Mouse (Mus musculus): ENCODE data around the gene Tecpr2. TPM values are rescaled to one million over a fixed set of nuclear protein-coding genes. Genes with fewer than 3 reads are reported as not detected.

Tecpr2 gene
- polyA plus RNA-seq, 1 experiment: 4.0 TPM

- Histone ChIP-seq H3K36me3 (replicated peaks; ENCODE audit: low read length) (no peaks in the 10 kb centered on the region), H3K4me1 (peaks cover 52% of the 10 kb centered on the region), H3K4me3 (replicated peaks) (no peak overlapping the region), H3K9me3 (no peaks in the 10 kb centered on the region), H3K27me3 (replicated peaks) (peaks cover 47% of the 10 kb centered on the region)
- TF ChIP-seq GATA1 (IDR thresholded peaks at IDR 0.05; ENCODE audit: borderline replicate concordance, low read length) (no peak), FLI1 (IDR thresholded peaks at IDR 0.05; ENCODE audit: low read length) (no peak)
Observed at GRCm38 (mm10) chr12:110983083-110983482, 94.0 kb downstream of the Tecpr2 start.

DNA sequence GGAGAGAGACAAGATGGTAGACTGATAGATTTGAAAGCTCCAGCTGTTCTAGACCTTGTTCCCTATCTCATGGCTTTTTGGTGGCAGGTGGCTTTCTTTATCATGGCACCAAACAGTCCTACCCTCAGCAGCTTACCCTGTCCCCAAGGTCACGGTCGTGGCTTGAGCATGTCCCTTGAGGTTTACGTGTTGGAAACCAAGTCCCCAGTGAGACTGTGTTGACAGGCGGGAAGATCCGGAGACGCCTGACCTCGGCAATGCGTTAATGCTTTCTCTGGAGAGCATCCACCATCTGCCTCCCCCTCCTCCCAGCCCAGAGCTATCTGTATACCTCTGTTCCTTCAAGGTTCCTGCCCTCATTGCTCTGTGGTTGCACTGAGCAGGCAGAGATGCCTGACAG, 94.7 kb downstream of the Tecpr2 start:
- Histone ChIP-seq H3K9me3 (no peaks in the 10 kb centered on the region), H3K4me3 (replicated peaks) (no peak overlapping the region), H3K27me3 (replicated peaks) (peaks cover 47% of the 10 kb centered on the region), H3K36me3 (replicated peaks; ENCODE audit: low read length) (no peaks in the 10 kb centered on the region), H3K4me1 (peaks cover 47% of the 10 kb centered on the region)
- no peak for TF ChIP-seq GATA1 (IDR thresholded peaks at IDR 0.05; ENCODE audit: borderline replicate concordance, low read length)
- no peak for TF ChIP-seq FLI1 (IDR thresholded peaks at IDR 0.05; ENCODE audit: low read length)

GRCm38 (mm10) chr12:110984598-110984997, 95.5 kb downstream of the Tecpr2 start:
- no peaks in the 10 kb centered on the region for H3K9me3 ChIP-seq
- peaks cover 47% of the 10 kb centered on the region for H3K27me3 ChIP-seq (replicated peaks)
- TF ChIP-seq FLI1 (IDR thresholded peaks at IDR 0.05; ENCODE audit: low read length) (no peak), GATA1 (IDR thresholded peaks at IDR 0.05; ENCODE audit: borderline replicate concordance, low read length) (no peak)
- H3K4me1 ChIP-seq: peaks cover 41% of the 10 kb centered on the region
- no peaks in the 10 kb centered on the region for H3K36me3 ChIP-seq (replicated peaks; ENCODE audit: low read length)
- no peak overlapping the region for H3K4me3 ChIP-seq (replicated peaks)

DNA sequence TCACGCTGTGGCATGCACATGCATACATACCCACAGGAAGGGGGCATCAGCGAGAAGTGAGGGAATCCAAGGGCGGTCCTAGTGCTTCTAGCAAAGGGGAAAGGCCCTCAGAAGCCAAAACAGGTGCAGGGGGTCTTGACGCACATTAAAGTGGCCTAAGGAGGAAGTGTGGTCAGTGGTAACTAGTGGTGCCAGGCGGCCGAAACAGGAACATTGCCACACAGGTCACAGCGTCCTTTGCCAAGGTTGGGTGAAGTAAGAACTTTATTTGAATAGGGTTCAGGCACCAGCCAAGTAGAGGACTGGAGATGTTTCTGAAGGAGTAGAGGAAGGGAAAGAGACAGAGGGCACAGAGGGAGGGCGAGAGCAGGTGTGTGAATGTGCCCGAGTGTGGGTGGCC, 96.1 kb downstream of the Tecpr2 start:
- H3K4me3 ChIP-seq (replicated peaks): no peak overlapping the region
- no peaks in the 10 kb centered on the region for H3K9me3 ChIP-seq
- H3K36me3 ChIP-seq (replicated peaks; ENCODE audit: low read length): no peaks in the 10 kb centered on the region
- H3K4me1 ChIP-seq: peaks cover 35% of the 10 kb centered on the region
- peaks cover 43% of the 10 kb centered on the region for H3K27me3 ChIP-seq (replicated peaks)
- TF ChIP-seq FLI1 (IDR thresholded peaks at IDR 0.05; ENCODE audit: low read length): no peak
- no peak for TF ChIP-seq GATA1 (IDR thresholded peaks at IDR 0.05; ENCODE audit: borderline replicate concordance, low read length)

DNA sequence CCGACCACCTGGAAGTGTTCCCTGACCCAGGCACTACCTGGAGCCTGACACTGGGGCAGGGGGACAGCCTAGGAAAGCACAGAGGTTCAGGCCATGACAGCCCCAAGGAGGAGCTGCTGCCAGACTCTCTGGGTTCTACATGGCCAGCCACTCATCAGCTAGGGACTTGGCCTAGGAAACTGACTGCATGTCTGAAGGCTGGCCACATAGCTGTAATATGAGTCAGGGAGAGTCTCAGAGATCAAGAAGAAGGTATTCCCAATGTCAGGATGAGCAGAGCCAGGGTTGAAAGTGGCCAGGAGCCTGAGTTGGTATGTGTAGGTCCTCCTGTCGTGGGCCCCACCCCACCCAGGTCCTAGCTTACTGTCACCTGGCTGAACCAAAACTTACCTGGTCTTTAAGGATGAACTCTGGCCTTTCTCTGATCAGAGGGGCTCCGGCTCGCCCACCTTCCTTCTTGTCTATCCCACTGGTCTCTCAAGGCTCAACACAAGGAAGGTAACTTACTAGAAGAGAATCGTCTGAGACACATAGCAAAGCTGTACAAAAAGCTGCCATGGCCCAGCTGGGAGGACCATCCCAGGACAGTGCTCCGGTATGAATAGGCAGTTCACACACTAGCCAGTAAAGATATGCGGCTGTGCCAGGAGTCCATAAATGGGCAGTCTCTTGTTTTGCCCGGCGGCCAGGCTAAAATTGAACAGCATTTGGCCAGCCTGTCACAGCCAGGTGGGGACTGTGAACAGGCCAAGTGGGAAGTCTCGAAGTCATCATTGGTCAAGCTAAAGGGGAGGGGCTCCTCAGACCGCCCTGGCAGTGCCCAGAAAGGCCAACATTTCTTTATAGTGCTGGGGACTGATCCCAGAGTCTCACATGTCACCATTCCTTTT, 97.7 kb downstream of the Tecpr2 start:
- Histone ChIP-seq H3K27me3 (replicated peaks) (peaks cover 36% of the 10 kb centered on the region), H3K36me3 (replicated peaks; ENCODE audit: low read length) (no peaks in the 10 kb centered on the region), H3K4me3 (replicated peaks) (no peak overlapping the region), H3K4me1 (peaks cover 43% of the 10 kb centered on the region), H3K9me3 (no peaks in the 10 kb centered on the region)
- TF ChIP-seq FLI1 (IDR thresholded peaks at IDR 0.05; ENCODE audit: low read length) (no peak), GATA1 (IDR thresholded peaks at IDR 0.05; ENCODE audit: borderline replicate concordance, low read length) (no peak)

GRCm38 (mm10) chr12:110989409-110989808, 100.3 kb downstream of the Tecpr2 start:
- Histone ChIP-seq H3K4me3 (replicated peaks) (no peak overlapping the region), H3K27me3 (replicated peaks) (peaks cover 23% of the 10 kb centered on the region), H3K4me1 (peaks cover 46% of the 10 kb centered on the region), H3K36me3 (replicated peaks; ENCODE audit: low read length) (no peaks in the 10 kb centered on the region), H3K9me3 (no peaks in the 10 kb centered on the region)
- TF ChIP-seq FLI1 (IDR thresholded peaks at IDR 0.05; ENCODE audit: low read length) (no peak), GATA1 (IDR thresholded peaks at IDR 0.05; ENCODE audit: borderline replicate concordance, low read length) (no peak)

GRCm38 (mm10) chr12:110990500-110990899, 101.4 kb downstream of the Tecpr2 start:
- no peak for TF ChIP-seq GATA1 (IDR thresholded peaks at IDR 0.05; ENCODE audit: borderline replicate concordance, low read length)
- no peak for TF ChIP-seq FLI1 (IDR thresholded peaks at IDR 0.05; ENCODE audit: low read length)

GRCm38 (mm10) chr12:110991361-110992127, 102.5 kb downstream of the Tecpr2 start:
- Histone ChIP-seq H3K36me3 (replicated peaks; ENCODE audit: low read length) (no peaks in the 10 kb centered on the region), H3K4me1 (peaks cover 26% of the 10 kb centered on the region), H3K4me3 (replicated peaks) (peak overlapping the region; percentile 95), H3K27me3 (replicated peaks) (peaks cover 10% of the 10 kb centered on the region), H3K9me3 (no peaks in the 10 kb centered on the region)
- TF ChIP-seq GATA1 (IDR thresholded peaks at IDR 0.05; ENCODE audit: borderline replicate concordance, low read length): no peak
- TF ChIP-seq FLI1 (IDR thresholded peaks at IDR 0.05; ENCODE audit: low read length): no peak; the same call in 1 of the 2 replicates

More at GRCm38 (mm10) chr12:110990500-110990899, 101.4 kb downstream of the Tecpr2 start:
- no peak overlapping the region for H3K4me3 ChIP-seq (replicated peaks)
- no peaks in the 10 kb centered on the region for H3K9me3 ChIP-seq
- H3K36me3 ChIP-seq (replicated peaks; ENCODE audit: low read length): no peaks in the 10 kb centered on the region
- H3K4me1 ChIP-seq: peaks cover 37% of the 10 kb centered on the region
- peaks cover 15% of the 10 kb centered on the region for H3K27me3 ChIP-seq (replicated peaks)

DNA sequence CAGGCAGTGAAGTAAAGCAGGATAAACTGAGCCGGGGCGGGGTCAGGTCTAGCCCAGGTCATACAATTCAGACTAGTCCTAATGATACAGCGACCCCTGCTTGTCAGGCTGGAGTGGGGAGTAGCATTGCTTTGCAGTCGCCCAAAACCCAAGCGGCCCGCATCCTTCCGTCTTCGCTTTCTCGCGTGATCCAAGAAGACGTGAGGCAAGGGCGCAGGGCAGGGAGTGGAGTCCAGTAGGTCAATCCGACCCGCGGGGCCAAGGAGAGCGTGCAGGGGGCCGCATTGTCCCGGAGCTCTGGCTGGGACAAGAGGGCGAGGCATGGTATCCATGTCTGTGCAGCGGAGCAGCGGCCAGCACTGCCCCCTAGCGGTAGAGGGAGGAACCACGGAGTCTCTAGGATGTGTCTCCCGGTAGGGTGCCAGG, 103.1 kb downstream of the Tecpr2 start:
- TF ChIP-seq GATA1 (IDR thresholded peaks at IDR 0.05; ENCODE audit: borderline replicate concordance, low read length) (no peak), FLI1 (IDR thresholded peaks at IDR 0.05; ENCODE audit: low read length) (no peak)
- Histone ChIP-seq H3K4me3 (replicated peaks) (peak overlapping the region; percentile 95), H3K36me3 (replicated peaks; ENCODE audit: low read length) (no peaks in the 10 kb centered on the region), H3K27me3 (replicated peaks) (peaks cover 6% of the 10 kb centered on the region), H3K9me3 (no peaks in the 10 kb centered on the region), H3K4me1 (peaks cover 26% of the 10 kb centered on the region)

Measured in megakaryocyte, embryonic 14.5 days (primary cell).